Mouse (Mus musculus) CD4-positive helper T cell, adult 2 months (primary cell): ENCODE measurements around the gene Sirt4.
"Not testable (repeated sequence)": the region's sequence is repeated elsewhere in the genome, so short reads cannot be mapped to it uniquely, and the experiment has no call there.

Experiments used
- DNase-seq: peaks from one replicate; pipeline ENCODE4 v3.0.0-alpha.2; 2012; ENCODE audit warnings: low read depth, missing footprints, low spot score

Sirt4 gene

GRCm38 (mm10) chr5:115483947-115484920 is at the start of gene Sirt4:
TSS of gene Sirt4 (minus strand) at chr5:115484725.
- DNase-seq: peak; percentile 93

GRCm38 (mm10) chr5:115531671-115532270 is 47.2 kb upstream of the Sirt4 start:
- peak; percentile 51 for DNase-seq

DNA sequence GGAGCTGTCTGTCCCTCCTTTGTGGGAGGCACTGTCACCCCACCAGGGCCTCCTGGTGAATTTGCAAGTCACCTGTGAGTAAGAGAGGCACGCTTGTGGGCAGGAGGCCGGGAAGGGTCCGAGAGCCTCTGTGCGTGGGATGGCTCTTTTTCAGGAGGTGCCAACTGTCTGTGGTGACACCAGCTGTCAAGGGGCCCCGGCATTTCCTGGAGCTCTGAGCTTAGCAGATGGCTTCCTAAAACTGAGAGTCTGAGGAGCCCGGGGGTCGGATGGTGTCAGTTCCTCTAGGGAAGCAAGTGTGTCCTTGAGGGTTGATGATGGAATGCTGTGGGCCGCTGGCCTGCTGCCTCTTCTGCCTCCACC is 45.9 kb upstream of the Sirt4 start:
- DNase-seq: peak; percentile 52

GRCm38 (mm10) chr5:115529742-115530446 is 45.4 kb upstream of the Sirt4 start:
- no peak for DNase-seq

DNA sequence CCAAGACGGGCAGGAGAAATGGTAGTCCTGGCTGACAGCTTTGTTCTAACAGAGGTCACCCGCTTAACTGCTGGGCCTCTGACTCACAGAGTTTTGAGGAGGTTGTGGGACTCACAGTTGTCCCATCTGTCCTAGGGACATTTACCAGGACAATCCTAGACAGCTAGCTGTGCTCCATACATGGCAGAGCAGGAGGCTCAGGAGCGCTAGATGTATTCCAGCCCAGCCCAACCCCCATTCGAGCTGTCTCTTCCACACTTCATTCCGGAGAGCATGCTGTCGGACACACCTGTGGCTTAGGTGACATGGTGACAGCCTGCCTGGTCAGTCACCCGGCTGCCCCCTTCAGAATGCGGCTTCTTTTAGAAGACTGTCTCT is 44.8 kb upstream of the Sirt4 start:
- DNase-seq: no peak

- DNase-seq: no peak
These were observed 43.6 kb upstream of the Sirt4 start for GRCm38 (mm10) chr5:115528128-115528527.

DNA sequence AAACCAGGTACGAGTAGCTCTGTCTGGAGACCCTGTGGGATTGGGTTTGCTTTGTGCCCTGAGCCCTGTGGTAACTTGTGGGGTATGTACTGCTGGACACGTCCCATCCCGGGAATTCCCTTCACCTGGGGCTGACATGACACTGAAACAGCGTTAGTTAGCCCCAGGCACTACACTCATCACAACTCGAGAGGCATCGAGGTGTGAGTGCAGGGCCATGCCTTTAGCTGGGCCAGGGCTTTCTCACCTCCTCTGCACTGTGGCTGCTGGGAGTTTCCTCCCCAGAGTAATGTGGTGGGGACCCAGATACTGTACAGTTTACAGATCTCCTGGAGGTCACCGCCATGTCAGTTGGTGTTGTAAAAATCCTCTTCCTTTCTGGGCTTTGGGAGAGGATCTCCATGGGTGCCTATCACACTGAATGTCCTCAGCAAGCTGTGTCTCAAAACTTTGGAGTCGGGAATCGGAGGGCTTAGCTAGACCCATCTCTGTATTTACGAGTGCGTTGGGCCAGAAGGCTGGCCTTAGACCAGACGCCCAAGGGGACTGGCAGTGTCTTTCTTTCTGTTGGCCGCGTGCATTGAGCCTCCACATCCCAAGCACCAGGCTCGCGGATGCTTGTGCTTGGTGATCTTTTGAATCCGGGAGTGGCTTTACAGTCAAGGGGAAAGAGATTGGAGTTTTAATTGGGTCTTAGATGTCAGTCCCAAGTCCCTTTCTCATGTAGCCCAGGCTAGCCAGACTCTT is 42.1 kb upstream of the Sirt4 start:
- DNase-seq: no peak

- DNase-seq: no peak
These were observed 41.4 kb upstream of the Sirt4 start for GRCm38 (mm10) chr5:115525943-115526342.

- DNase-seq: no peak
These were observed 40.9 kb upstream of the Sirt4 start for GRCm38 (mm10) chr5:115525416-115525815.

DNA sequence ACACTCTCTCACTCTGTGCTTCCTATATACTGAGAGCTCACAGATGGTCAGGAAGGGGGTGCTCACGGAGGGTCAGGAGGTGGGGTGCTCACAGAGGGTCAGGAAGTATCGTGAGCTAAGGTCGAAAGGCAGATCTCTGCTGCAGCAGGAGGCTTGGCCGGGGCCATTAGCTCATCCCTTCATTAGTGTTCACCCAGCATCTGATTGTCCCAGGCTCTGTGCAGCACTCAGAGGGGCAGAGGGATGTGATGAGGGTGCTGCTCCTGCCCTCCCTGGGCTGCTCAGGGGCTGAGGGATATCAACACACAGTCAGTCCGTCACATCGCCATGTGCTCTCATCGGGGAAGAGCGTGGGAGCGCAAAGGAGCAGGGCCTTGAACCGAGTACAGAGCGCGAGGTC is 39.9 kb upstream of the Sirt4 start:
- DNase-seq: no peak

DNA sequence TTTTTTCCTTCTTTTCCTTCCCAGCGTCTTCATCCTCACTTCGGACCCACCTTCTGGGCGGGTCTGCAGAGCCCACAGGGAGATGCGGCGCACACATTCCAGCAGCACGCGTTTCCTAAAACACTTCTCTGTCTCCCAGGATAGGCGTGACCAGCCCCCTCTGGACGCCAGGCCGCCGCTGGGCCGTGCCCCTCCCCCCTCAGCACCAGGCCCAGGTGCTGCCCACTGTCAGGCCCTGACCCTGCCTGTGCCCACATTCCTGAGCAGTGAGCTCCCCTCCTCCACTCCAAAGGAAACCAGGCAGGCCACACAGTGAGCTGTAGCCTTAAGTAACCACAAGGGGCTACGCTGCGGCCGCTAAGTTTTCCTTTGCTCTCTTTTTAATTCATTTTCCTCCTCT is 39.4 kb upstream of the Sirt4 start:
- DNase-seq: no peak

GRCm38 (mm10) chr5:115522981-115523499 is 38.5 kb upstream of the Sirt4 start:
- no peak for DNase-seq

DNA sequence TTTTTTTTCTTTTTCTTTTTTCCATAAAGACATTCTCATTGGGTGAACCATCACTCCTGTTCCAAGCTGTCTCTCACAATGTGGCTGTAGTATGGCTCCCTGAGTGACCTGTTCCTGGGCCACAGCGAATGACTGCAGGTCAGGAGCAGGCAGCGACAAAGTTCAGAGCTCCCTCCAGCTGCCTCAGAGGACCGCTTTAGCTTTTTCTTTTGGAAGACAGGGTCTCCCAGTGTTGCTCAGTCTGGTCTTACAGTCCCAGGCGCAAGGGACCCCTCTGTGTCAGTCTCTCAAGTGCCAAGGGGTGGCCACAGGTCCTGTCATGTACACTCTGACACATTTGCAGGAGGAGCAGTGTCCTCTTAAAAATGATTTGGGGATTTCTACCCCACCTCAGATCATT is 38.0 kb upstream of the Sirt4 start:
- DNase-seq: no peak

DNA sequence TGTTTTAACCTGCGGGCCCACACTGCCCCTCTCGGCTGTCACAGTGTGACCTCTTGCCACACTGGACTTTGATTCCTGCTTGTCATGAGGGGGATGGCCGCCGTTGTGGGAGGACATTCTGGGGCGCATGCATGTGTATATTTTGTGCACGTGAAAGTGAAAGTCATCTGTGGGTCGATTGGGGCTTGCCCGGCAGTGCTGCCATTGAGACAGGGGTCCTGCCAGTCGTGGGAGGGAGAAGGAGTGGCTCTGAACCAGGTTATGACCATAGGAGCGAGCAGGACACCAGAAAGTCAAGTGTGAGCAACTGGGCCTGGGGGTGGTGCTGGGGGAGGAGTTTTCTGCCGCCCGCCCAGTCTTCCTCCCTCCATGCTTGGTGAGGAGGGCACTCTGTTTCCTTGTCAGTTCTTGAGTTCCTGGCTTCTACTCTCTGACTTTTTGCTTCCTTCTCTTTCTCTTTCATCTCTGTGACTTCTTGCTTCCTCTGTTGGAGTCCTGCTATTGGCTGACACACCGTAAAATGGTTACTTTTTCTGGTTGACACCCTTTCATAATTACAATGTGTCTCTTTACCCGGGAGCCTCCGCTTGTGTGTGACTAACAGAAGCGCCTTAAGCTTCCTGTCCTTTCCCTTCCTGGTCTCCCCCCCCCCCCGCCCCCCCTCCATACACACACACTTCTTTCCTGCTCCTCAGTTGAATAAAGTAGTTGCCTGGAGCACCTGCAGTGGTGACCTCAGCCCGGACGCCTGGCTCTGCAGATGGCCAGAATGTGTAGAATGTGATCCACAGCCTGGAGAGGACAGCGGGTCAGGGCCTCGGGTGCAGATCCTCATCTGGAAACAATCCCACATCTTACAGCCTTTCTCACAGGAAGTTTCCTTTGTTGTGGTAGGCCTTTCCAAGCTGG is 37.3 kb upstream of the Sirt4 start:
- DNase-seq: peak; percentile 85

DNA sequence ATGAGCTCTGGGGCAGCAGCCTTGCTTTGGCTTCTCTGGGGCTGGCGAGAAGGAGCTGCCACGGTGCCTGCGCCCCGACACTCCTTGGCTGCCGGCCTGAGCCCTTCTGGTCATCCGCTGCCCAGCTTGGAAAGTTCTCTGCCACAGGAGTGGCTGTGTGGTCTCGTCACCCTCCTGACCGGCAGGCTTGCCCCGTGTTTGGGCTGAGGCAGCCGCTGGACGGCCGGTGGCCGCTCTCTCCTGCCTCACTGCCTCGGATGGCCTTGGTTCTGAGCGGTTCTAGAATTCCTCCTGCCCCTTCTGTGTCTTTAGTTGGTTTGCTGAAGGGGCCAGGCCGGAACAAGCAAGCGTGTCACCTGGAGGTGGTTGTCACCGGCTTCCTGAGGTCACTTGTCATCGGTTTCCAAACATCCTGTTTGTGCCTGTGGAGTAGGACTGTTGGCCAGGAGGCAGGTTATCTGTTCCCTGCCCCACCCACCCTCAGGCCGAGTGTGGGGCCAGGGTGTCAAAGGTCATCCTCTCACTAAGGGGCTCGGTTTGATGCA is 35.9 kb upstream of the Sirt4 start:
- DNase-seq: no peak

DNA sequence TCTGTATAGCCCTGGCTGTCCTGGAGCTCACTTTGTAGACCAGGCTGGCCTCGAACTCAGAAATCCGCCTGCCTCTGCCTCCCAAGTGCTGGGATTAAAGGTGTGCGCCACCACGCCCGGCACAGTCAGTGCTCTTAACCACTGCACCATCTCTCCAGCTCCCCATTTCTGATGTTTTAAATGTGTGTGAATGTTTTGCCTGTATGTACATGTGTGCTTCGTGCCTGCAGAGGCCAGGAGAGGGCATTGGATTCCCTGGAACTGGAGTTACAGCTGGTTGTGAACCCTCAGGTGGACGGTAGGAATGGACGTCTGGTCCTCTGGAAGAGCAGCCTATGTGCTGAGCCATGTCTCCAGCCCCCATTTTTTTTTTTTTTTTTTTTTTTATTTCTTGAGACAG is 33.7 kb upstream of the Sirt4 start:
- DNase-seq: not testable (repeated sequence)

DNA sequence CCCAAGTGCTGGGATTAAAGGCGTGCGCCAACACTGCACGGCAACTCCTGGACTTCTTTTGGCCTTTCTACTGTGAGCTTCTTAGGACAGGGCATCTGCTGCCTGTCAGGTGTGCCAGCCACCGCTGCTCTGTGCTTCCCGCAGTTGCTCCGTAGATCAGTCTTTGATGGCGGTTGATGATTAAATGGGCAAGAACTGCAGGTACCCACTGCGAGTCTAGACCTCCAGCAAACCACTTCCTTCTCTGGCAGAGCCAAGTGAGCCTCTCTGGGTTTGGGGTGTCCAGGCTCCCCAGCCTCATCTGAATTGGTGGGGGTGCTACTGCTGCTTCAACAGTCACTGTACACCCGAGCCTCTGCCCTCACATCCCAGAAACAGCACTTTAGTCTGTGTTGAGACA is 33.0 kb upstream of the Sirt4 start:
- peak; percentile 70 for DNase-seq

DNA sequence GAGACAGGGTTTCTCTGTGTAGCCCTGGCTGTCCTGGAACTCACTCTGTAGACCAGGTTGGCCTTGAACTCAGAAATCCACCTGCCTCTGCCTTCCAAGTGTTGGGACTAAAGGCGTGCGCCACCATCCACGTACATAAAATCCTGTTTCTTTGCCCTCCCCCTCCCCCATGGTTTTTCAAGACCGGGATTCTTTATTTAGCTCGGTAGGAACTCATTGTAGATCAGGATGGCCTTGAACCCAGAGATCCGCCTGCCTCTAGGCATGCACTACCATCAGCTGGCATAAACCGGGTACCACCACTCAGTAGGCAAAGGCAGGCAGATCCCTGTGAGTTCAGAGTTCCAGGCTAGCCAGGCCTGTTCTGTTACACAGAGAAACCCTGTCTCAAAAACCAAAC is 32.4 kb upstream of the Sirt4 start:
- DNase-seq: no peak

DNA sequence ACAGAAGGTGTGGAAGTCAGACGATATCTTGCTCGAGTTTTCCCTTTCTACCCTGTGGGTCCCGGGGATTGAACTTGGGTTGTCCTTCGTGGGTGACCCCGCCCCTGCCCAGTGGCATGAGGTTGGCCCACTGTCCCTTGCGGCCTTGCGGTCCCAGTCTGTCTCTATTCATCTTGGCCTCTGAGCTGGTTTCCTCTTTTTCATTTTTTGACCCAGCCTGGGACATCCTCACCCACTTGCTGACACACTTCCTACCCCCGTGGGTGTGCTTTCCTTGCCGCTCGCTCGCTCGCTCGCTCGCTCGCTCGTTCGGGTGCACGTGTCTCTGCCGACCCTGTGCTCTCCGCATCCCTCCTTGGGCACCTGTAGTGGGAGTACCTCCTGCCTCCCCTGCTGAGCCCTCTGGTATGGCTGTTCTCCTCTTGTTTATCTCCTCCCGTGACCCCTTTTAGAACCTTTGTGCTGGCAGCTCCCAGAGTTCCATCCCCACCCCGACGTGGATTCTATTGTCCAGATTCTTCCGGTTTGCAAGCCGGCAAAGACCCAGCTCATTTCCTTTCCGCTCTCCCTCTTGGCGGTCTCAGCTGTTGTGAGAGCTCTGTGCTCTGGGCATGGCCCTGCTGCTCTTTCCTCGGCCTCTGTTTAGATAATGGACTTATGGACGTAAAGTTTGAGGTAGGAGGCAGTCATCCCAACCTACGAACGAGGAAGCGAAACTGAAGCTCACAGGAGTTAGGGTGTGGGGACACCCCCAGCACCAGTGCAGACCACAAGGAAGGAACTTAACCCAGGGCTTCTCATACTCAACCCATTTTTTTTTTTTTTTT is 31.8 kb upstream of the Sirt4 start:
- DNase-seq: peak; percentile 82
